Mouse (Mus musculus): ENCODE data around the gene Prap1.

Gene Prap1

GRCm38 (mm10) chr7:140092924-140093528, at the start of gene Prap1:
Prap1 (plus strand) TSS chr7:140093395.
- no peak for DNase-seq

- no peak for DNase-seq
These were observed 47.6 kb upstream of the Prap1 start for GRCm38 (mm10) chr7:140045546-140045945.

GRCm38 (mm10) chr7:140047811-140048311, 45.3 kb upstream of the Prap1 start:
- DNase-seq, result no peak

GRCm38 (mm10) chr7:140048361-140049114, 44.7 kb upstream of the Prap1 start, which contains the start of gene Msx3:
Msx3 (minus strand) TSS chr7:140049089.
- no peak for DNase-seq

GRCm38 (mm10) chr7:140049115-140049689, 44.0 kb upstream of the Prap1 start:
- no peak for DNase-seq

- no peak for DNase-seq
These were observed 39.1 kb upstream of the Prap1 start for GRCm38 (mm10) chr7:140054124-140054523.

GRCm38 (mm10) chr7:140057413-140058407, 35.5 kb upstream of the Prap1 start:
- no peak for DNase-seq

- DNase-seq, result no peak
These were observed 34.7 kb upstream of the Prap1 start for GRCm38 (mm10) chr7:140058528-140058927.

GRCm38 (mm10) chr7:140059601-140060000, 33.6 kb upstream of the Prap1 start:
- DNase-seq, result no peak

GRCm38 (mm10) chr7:140060936-140061831, 32.0 kb upstream of the Prap1 start:
- DNase-seq, result no peak

- DNase-seq, result no peak
These were observed 31.4 kb upstream of the Prap1 start for GRCm38 (mm10) chr7:140061832-140062130.

- no peak for DNase-seq
These were observed 30.9 kb upstream of the Prap1 start for GRCm38 (mm10) chr7:140062307-140062706.

- DNase-seq, result peak; percentile 71 to 74
These were observed 30.1 kb upstream of the Prap1 start for GRCm38 (mm10) chr7:140063092-140063491.

GRCm38 (mm10) chr7:140067397-140067796, 25.8 kb upstream of the Prap1 start:
- no peak for DNase-seq

- DNase-seq, result no peak
These were observed 23.0 kb upstream of the Prap1 start for GRCm38 (mm10) chr7:140070042-140070711.

GRCm38 (mm10) chr7:140077698-140078097, 15.5 kb upstream of the Prap1 start:
- no peak for DNase-seq

GRCm38 (mm10) chr7:140078711-140079110, 14.5 kb upstream of the Prap1 start:
- DNase-seq, result peak; percentile 83 to 87

- DNase-seq, result peak; percentile 90 to 94
These were observed 12.6 kb upstream of the Prap1 start for GRCm38 (mm10) chr7:140080503-140081156.

GRCm38 (mm10) chr7:140081408-140082241, 11.6 kb upstream of the Prap1 start:
- DNase-seq, result peak; percentile 50 to 58

Data from cerebellum, postnatal 36 days (tissue).